Mouse (Mus musculus): ENCODE measurements at regions not wholly inside any gene's neighbourhood (a gene's known extent, or its start where the extent isn't known, plus 50 kb on each side); places are given as distances from the start of the nearest gene placed in this dataset.
A peak's percentile ranks its signal among the peaks of the same experiment; 100 is the strongest.

DNA sequence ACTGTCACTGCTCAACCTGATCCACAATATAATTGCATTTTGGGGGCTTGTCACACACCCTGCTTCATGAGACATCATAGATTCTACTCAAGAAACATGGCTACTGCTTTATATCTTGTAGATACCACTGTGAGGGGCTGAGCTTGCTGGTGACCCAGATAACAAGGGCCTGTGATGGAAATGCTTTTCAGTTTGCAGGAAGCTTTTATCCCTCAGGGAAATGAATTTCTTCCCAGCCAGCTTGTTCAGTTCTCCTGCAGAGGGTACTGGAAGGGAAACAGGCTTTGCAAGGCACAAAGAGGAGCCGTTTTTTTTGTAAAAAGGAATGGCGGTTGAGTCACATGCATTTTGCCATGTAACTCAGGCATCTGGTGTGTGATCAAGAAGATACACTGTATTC, 218.8 kb upstream of the Krr1 start:
- Histone ChIP-seq H3K9me3 (ENCODE audit: low read length) (no peaks in the 10 kb centered on the region), H3K27ac (ENCODE audit: low read length) (no peak overlapping the region), H3K27me3 (replicated peaks; ENCODE audit: insufficient read depth, low read length) (no peaks in the 10 kb centered on the region), H3K9ac (replicated peaks; ENCODE audit: low read depth) (no peak overlapping the region), H3K4me2 (replicated peaks; ENCODE audit: low read depth, low read length) (no peak overlapping the region), H3K36me3 (ENCODE audit: insufficient read depth, low read length) (no peaks in the 10 kb centered on the region), H3K4me3 (ENCODE audit: low read depth, low read length) (no peak overlapping the region), H3K4me1 (ENCODE audit: insufficient read depth, low read depth, low read length) (no peaks in the 10 kb centered on the region)
- ATAC-seq, result no peak
- DNase-seq (ENCODE audit: low spot score), result no peak
- 84% methylated on average over 2 of the region's 2 CpGs for WGBS
- no peak for TF ChIP-seq CTCF (IDR thresholded peaks at IDR 0.05)
- TF ChIP-seq EP300 (IDR thresholded peaks at IDR 0.05), result no peak

DNA sequence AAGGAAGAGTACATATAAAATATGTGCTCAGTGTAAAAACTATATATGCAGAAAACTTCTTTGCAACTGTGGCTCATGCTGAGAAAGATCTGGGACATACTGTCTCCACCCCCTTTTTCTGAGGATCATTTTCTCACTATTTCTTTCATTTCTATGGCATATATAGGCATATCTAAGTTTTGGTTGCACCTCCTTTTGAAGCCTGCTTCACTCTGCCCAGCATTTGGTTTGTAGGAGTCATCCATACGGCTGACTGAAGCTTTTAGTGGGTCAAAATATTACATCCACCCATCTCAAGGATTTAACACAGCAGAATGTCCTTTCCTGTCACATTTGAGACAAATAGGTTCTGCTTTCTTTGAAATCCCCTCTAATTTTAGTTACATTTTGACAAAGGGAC, 216.5 kb upstream of the Krr1 start:
- Histone ChIP-seq H3K36me3 (ENCODE audit: insufficient read depth, low read length) (no peaks in the 10 kb centered on the region), H3K4me2 (replicated peaks; ENCODE audit: low read depth, low read length) (no peak overlapping the region), H3K27ac (ENCODE audit: low read length) (no peak overlapping the region), H3K27me3 (replicated peaks; ENCODE audit: insufficient read depth, low read length) (no peaks in the 10 kb centered on the region), H3K9me3 (ENCODE audit: low read length) (no peaks in the 10 kb centered on the region), H3K4me3 (ENCODE audit: low read depth, low read length) (no peak overlapping the region), H3K4me1 (ENCODE audit: insufficient read depth, low read depth, low read length) (peaks cover 3% of the 10 kb centered on the region; the same call in 1 of the 2 replicates), H3K9ac (replicated peaks; ENCODE audit: low read depth) (no peak overlapping the region)
- WGBS, result 75% methylated on average over 1 of the region's 1 CpGs
- DNase-seq (ENCODE audit: low spot score) (no peak), ATAC-seq (no peak)
- TF ChIP-seq CTCF (IDR thresholded peaks at IDR 0.05), result no peak
- TF ChIP-seq EP300 (IDR thresholded peaks at IDR 0.05), result no peak

DNA sequence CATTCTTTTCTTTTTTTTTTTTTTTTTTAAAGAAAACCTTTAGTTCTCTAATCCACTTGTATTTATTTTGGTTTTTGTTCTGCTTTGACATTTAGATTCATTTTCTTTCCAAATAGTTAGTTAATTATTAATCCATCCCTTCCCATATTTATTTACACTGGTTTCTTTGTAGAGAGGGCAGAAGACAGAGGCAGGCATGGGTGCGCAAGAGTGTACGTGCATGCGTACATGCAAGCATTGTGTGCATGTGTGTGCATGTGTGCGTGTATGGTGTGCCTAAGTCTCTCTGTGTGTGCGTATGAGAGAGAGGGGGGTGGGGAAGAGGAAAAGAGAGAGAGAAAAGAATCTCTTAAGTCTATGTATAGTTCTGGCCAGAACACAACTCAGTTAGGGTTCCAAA, 215.9 kb upstream of the Krr1 start:
- TF ChIP-seq EP300 (IDR thresholded peaks at IDR 0.05), result no peak
- no peak for TF ChIP-seq CTCF (IDR thresholded peaks at IDR 0.05)
- no peak overlapping the region for H3K4me2 ChIP-seq (replicated peaks; ENCODE audit: low read depth, low read length)
- no peaks in the 10 kb centered on the region for H3K36me3 ChIP-seq (ENCODE audit: insufficient read depth, low read length)
- H3K9me3 ChIP-seq (ENCODE audit: low read length), result no peaks in the 10 kb centered on the region
- peaks cover 3% of the 10 kb centered on the region; the same call in 1 of the 2 replicates for H3K4me1 ChIP-seq (ENCODE audit: insufficient read depth, low read depth, low read length)
- DNase-seq (ENCODE audit: low spot score), result no peak
- H3K27me3 ChIP-seq (replicated peaks; ENCODE audit: insufficient read depth, low read length), result no peaks in the 10 kb centered on the region
- H3K4me3 ChIP-seq (ENCODE audit: low read depth, low read length), result no peak overlapping the region
- 76% methylated on average over 5 of the region's 5 CpGs for WGBS
- no peak for ATAC-seq
- no peak overlapping the region for H3K27ac ChIP-seq (ENCODE audit: low read length)
- H3K9ac ChIP-seq (replicated peaks; ENCODE audit: low read depth), result no peak overlapping the region

DNA sequence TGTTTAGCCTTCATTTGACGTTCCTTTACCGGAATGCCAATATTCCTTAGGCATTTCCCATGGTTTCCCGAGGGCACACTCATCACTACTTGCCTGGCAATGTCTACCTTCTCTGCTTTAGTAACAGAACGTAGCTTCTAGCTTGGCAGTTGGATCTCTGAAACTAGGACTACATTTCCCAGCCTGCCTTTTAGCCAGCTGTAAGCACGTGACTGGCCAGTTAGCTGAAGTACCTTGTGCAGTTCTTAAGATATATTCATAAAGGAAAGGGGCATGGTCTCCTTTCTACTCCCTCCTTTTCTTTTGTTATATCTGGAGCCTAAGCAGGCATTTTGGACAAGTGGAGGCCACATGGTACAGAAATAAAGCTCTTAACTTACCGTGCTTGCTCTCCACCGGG, 214.8 kb upstream of the Krr1 start:
- no peak overlapping the region for H3K27ac ChIP-seq (ENCODE audit: low read length)
- H3K36me3 ChIP-seq (ENCODE audit: insufficient read depth, low read length), result no peaks in the 10 kb centered on the region
- no peaks in the 10 kb centered on the region for H3K9me3 ChIP-seq (ENCODE audit: low read length)
- no peak overlapping the region for H3K4me2 ChIP-seq (replicated peaks; ENCODE audit: low read depth, low read length)
- DNase-seq (ENCODE audit: low spot score) (no peak), ATAC-seq (no peak)
- no peaks in the 10 kb centered on the region for H3K27me3 ChIP-seq (replicated peaks; ENCODE audit: insufficient read depth, low read length)
- H3K4me3 ChIP-seq (ENCODE audit: low read depth, low read length), result no peak overlapping the region
- no peak overlapping the region for H3K9ac ChIP-seq (replicated peaks; ENCODE audit: low read depth)
- H3K4me1 ChIP-seq (ENCODE audit: insufficient read depth, low read depth, low read length), result peaks cover 3% of the 10 kb centered on the region; the same call in 1 of the 2 replicates
- 71% methylated on average over 7 of the region's 7 CpGs for WGBS
- TF ChIP-seq CTCF (IDR thresholded peaks at IDR 0.05) (no peak), EP300 (IDR thresholded peaks at IDR 0.05) (no peak)

DNA sequence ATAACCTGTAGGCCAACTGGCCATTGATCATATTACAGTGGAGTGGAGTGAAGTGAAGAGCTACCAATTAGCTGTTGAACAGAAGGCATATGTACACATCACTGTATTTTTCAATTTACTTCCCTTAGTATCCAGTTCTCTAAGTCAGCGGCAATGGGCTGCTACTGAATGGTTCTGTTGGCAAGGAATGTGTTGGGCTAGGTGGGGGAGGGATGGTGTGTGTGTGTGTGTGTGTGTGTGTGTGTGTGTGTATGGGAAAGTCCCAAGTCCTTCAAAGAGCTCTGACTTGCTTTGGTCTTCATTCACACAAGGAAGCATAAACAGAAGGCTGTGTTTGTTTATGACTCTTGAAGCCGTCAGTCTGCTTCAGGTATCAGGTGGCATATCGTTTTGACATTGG, 213.0 kb upstream of the Krr1 start:
- H3K27me3 ChIP-seq (replicated peaks; ENCODE audit: insufficient read depth, low read length), result no peaks in the 10 kb centered on the region
- TF ChIP-seq CTCF (IDR thresholded peaks at IDR 0.05) (no peak), EP300 (IDR thresholded peaks at IDR 0.05) (no peak)
- WGBS, result 37% methylated on average over 3 of the region's 3 CpGs
- no peaks in the 10 kb centered on the region for H3K9me3 ChIP-seq (ENCODE audit: low read length)
- DNase-seq (ENCODE audit: low spot score), result no peak
- no peak overlapping the region for H3K27ac ChIP-seq (ENCODE audit: low read length)
- peak; percentile 46 for ATAC-seq
- no peaks in the 10 kb centered on the region for H3K36me3 ChIP-seq (ENCODE audit: insufficient read depth, low read length)
- no peak overlapping the region for H3K4me3 ChIP-seq (ENCODE audit: low read depth, low read length)
- no peak overlapping the region for H3K4me2 ChIP-seq (replicated peaks; ENCODE audit: low read depth, low read length)
- H3K4me1 ChIP-seq (ENCODE audit: insufficient read depth, low read depth, low read length), result peaks cover 3% of the 10 kb centered on the region; the same call in 1 of the 2 replicates
- H3K9ac ChIP-seq (replicated peaks; ENCODE audit: low read depth), result no peak overlapping the region

DNA sequence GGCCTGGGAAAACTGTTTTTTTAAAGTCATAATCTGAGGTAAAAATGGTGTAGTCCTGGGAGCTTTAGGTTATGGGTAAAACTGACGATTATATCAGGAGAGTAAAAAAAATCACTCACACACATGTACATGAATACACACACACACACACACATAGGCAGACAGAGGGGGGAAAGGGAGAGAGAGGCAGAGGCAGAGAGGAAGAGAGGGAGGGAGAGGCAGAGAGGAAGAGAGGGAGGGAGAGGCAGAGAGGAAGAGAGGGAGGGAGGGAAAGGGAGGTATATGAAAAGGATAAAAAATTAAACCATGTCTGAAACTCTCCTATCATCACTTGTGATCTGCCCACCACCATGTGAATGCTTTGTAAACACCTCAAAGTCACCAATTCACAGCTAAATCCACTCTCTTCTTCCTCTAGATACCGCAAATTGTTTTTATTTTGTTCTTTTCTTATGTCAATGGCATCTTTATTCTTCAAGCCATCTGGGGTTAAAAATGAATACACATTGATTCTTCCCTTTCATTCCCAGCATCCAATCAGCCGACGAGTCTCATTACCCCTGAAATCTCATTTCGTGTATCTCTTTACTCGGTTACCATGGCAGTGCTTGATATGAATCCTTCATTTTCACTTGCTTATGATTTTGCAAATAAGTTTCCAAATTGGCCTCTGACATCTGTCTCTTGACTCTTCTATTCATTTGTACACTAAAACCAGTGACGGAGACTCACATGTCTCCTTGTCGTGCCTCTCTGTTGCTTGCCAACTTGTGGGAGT, 209.5 kb upstream of the Krr1 start:
- H3K27ac ChIP-seq (ENCODE audit: low read length), result no peak overlapping the region
- peaks cover 3% of the 10 kb centered on the region; the same call in 1 of the 2 replicates for H3K4me1 ChIP-seq (ENCODE audit: insufficient read depth, low read depth, low read length)
- no peak for DNase-seq (ENCODE audit: low spot score)
- no peak for ATAC-seq
- TF ChIP-seq CTCF (IDR thresholded peaks at IDR 0.05), result no peak
- TF ChIP-seq EP300 (IDR thresholded peaks at IDR 0.05), result no peak
- no peak overlapping the region for H3K9ac ChIP-seq (replicated peaks; ENCODE audit: low read depth)
- H3K9me3 ChIP-seq (ENCODE audit: low read length), result no peaks in the 10 kb centered on the region
- H3K27me3 ChIP-seq (replicated peaks; ENCODE audit: insufficient read depth, low read length), result no peaks in the 10 kb centered on the region
- WGBS, result 83% methylated on average over 8 of the region's 8 CpGs
- H3K4me2 ChIP-seq (replicated peaks; ENCODE audit: low read depth, low read length), result no peak overlapping the region
- no peaks in the 10 kb centered on the region for H3K36me3 ChIP-seq (ENCODE audit: insufficient read depth, low read length)
- no peak overlapping the region for H3K4me3 ChIP-seq (ENCODE audit: low read depth, low read length)

Measured in lung, postnatal 0 days (tissue).